Mouse (Mus musculus): Measurements from ENCODE around the gene Fibcd1.

GRCm38 (mm10) chr2:31845896-31846691 lies at the start of gene Fibcd1:
- TF ChIP-seq CTCF (IDR thresholded peaks at IDR 0.05; ENCODE audit: extremely low read depth, insufficient read depth, insufficient read length, insufficient replicate concordance) (no peak), POLR2A (IDR thresholded peaks at IDR 0.05; ENCODE audit: low read depth, low read length) (no peak)

All from spleen, adult 2 months (tissue).